Mouse (Mus musculus) kidney, embryonic 15.5 days (tissue): ENCODE data around the gene Lmod1. TPM values are rescaled to one million over a fixed set of nuclear protein-coding genes. Genes with fewer than 3 reads are reported as not detected.

Experiments
- polyA plus RNA-seq: library from polyadenylated mRNA; unstranded; fragments of >200 nt; fragmentation: Nextera tagmentation; extraction: Ambion mirVana; gene quantifications from 2 replicates; pipeline ENCODE4 v1.2.1, GENCODE M21; 2015

The Lmod1 gene
- polyA plus RNA-seq, 1 experiment from 2014 or later = 3.4 TPM

Other genes starting within 250 kb of the Lmod1 start
- gene Lgr6, start 219.5 kb upstream of the Lmod1 start, polyA plus RNA-seq = 0.98 and 1.1 TPM in 2 replicates
- gene Ptpn7, start 192.1 kb upstream of the Lmod1 start, polyA plus RNA-seq = 1.2 TPM in 2 replicates
- 45.3 and 52.3 TPM in 2 replicates for gene Arl8a, start 178.0 kb upstream of the Lmod1 start, polyA plus RNA-seq
- 0.09 TPM in 1 of 2 replicates, not detected in the other for gene Gpr37l1, start 157.1 kb upstream of the Lmod1 start, polyA plus RNA-seq
- gene Elf3, start 66.2 kb upstream of the Lmod1 start, polyA plus RNA-seq = 25.8 and 30.7 TPM in 2 replicates
- gene Rnpep, start 40.7 kb upstream of the Lmod1 start, polyA plus RNA-seq = 88.0 and 93.4 TPM in 2 replicates
- gene Timm17a, start 11.0 kb upstream of the Lmod1 start, polyA plus RNA-seq = 210 and 234 TPM in 2 replicates
- 43.5 and 48.3 TPM in 2 replicates for gene Shisa4, start 50.4 kb downstream of the Lmod1 start, polyA plus RNA-seq
- gene Ipo9, start 105.7 kb downstream of the Lmod1 start, polyA plus RNA-seq = 132 and 140 TPM in 2 replicates